Mouse (Mus musculus): ENCODE results near the gene Csmd2. TPM values are rescaled to one million over a fixed set of nuclear protein-coding genes. Genes with fewer than 3 reads are reported as not detected.

Csmd2 gene
- polyA plus RNA-seq, 1 experiment from 2014 or later, result 0.05 TPM

- no peaks in the 10 kb centered on the region for H3K4me1 ChIP-seq (replicated peaks; ENCODE audit: control insufficient read depth, insufficient read depth, low read length)
- H3K27ac ChIP-seq (ENCODE audit: low read depth, low read length), result no peak overlapping the region
- no peaks in the 10 kb centered on the region for H3K36me3 ChIP-seq (ENCODE audit: control insufficient read depth, insufficient read depth)
- H3K9me3 ChIP-seq (ENCODE audit: control insufficient read depth), result no peaks in the 10 kb centered on the region
- TF ChIP-seq CTCF (IDR thresholded peaks at IDR 0.05; ENCODE audit: low read depth), result no peak
- H3K4me2 ChIP-seq (replicated peaks; ENCODE audit: low read depth), result no peak overlapping the region
- no peak overlapping the region for H3K9ac ChIP-seq (ENCODE audit: low read depth, low read length)
- H3K4me3 ChIP-seq (ENCODE audit: low read depth, low read length), result no peak overlapping the region
- 87% methylated on average over 3 of the region's 3 CpGs for WGBS
- ATAC-seq, result no peak
- no peaks in the 10 kb centered on the region for H3K27me3 ChIP-seq (replicated peaks; ENCODE audit: control insufficient read depth, insufficient read depth, low read length)
Measured at GRCm38 (mm10) chr4:128084466-128084865, 96.8 kb downstream of the Csmd2 start.

GRCm38 (mm10) chr4:128085096-128085495 lies 97.4 kb downstream of the Csmd2 start:
- WGBS, result 82% methylated on average over 8 of the region's 8 CpGs
- no peak overlapping the region for H3K4me3 ChIP-seq (ENCODE audit: low read depth, low read length)
- H3K4me1 ChIP-seq (replicated peaks; ENCODE audit: control insufficient read depth, insufficient read depth, low read length), result no peaks in the 10 kb centered on the region
- H3K36me3 ChIP-seq (ENCODE audit: control insufficient read depth, insufficient read depth), result no peaks in the 10 kb centered on the region
- H3K9me3 ChIP-seq (ENCODE audit: control insufficient read depth), result no peaks in the 10 kb centered on the region
- no peaks in the 10 kb centered on the region for H3K27me3 ChIP-seq (replicated peaks; ENCODE audit: control insufficient read depth, insufficient read depth, low read length)
- no peak overlapping the region for H3K9ac ChIP-seq (ENCODE audit: low read depth, low read length)
- no peak overlapping the region for H3K27ac ChIP-seq (ENCODE audit: low read depth, low read length)
- H3K4me2 ChIP-seq (replicated peaks; ENCODE audit: low read depth), result no peak overlapping the region
- TF ChIP-seq CTCF (IDR thresholded peaks at IDR 0.05; ENCODE audit: low read depth), result no peak
- no peak for ATAC-seq

GRCm38 (mm10) chr4:128087147-128087606 lies 99.5 kb downstream of the Csmd2 start:
- no peaks in the 10 kb centered on the region for H3K27me3 ChIP-seq (replicated peaks; ENCODE audit: control insufficient read depth, insufficient read depth, low read length)
- H3K4me1 ChIP-seq (replicated peaks; ENCODE audit: control insufficient read depth, insufficient read depth, low read length), result no peaks in the 10 kb centered on the region
- H3K4me3 ChIP-seq (ENCODE audit: low read depth, low read length), result no peak overlapping the region
- TF ChIP-seq CTCF (IDR thresholded peaks at IDR 0.05; ENCODE audit: low read depth), result no peak
- H3K4me2 ChIP-seq (replicated peaks; ENCODE audit: low read depth), result no peak overlapping the region
- H3K9ac ChIP-seq (ENCODE audit: low read depth, low read length), result no peak overlapping the region
- 72% methylated on average over 5 of the region's 5 CpGs for whole genome bisulfite sequencing
- H3K9me3 ChIP-seq (ENCODE audit: control insufficient read depth), result no peaks in the 10 kb centered on the region
- ATAC-seq, result no peak
- no peaks in the 10 kb centered on the region for H3K36me3 ChIP-seq (ENCODE audit: control insufficient read depth, insufficient read depth)
- H3K27ac ChIP-seq (ENCODE audit: low read depth, low read length), result no peak overlapping the region

- no peak for ATAC-seq
- Histone ChIP-seq H3K27ac (ENCODE audit: low read depth, low read length) (no peak overlapping the region), H3K4me1 (replicated peaks; ENCODE audit: control insufficient read depth, insufficient read depth, low read length) (no peaks in the 10 kb centered on the region), H3K36me3 (ENCODE audit: control insufficient read depth, insufficient read depth) (no peaks in the 10 kb centered on the region), H3K9ac (ENCODE audit: low read depth, low read length) (no peak overlapping the region), H3K4me3 (ENCODE audit: low read depth, low read length) (no peak overlapping the region), H3K27me3 (replicated peaks; ENCODE audit: control insufficient read depth, insufficient read depth, low read length) (no peaks in the 10 kb centered on the region), H3K9me3 (ENCODE audit: control insufficient read depth) (no peaks in the 10 kb centered on the region), H3K4me2 (replicated peaks; ENCODE audit: low read depth) (no peak overlapping the region)
- 33% methylated on average over 3 of the region's 3 CpGs for WGBS
- no peak for TF ChIP-seq CTCF (IDR thresholded peaks at IDR 0.05; ENCODE audit: low read depth)
Measured at GRCm38 (mm10) chr4:128087704-128088103, 100.0 kb downstream of the Csmd2 start.

GRCm38 (mm10) chr4:128088264-128088663 lies 100.6 kb downstream of the Csmd2 start:
- H3K27me3 ChIP-seq (replicated peaks; ENCODE audit: control insufficient read depth, insufficient read depth, low read length), result no peaks in the 10 kb centered on the region
- no peak overlapping the region for H3K4me2 ChIP-seq (replicated peaks; ENCODE audit: low read depth)
- no peak overlapping the region for H3K4me3 ChIP-seq (ENCODE audit: low read depth, low read length)
- no peaks in the 10 kb centered on the region for H3K9me3 ChIP-seq (ENCODE audit: control insufficient read depth)
- 78% methylated on average over 3 of the region's 3 CpGs for WGBS
- no peak overlapping the region for H3K9ac ChIP-seq (ENCODE audit: low read depth, low read length)
- no peaks in the 10 kb centered on the region for H3K4me1 ChIP-seq (replicated peaks; ENCODE audit: control insufficient read depth, insufficient read depth, low read length)
- no peak overlapping the region for H3K27ac ChIP-seq (ENCODE audit: low read depth, low read length)
- no peak for ATAC-seq
- no peak for TF ChIP-seq CTCF (IDR thresholded peaks at IDR 0.05; ENCODE audit: low read depth)
- H3K36me3 ChIP-seq (ENCODE audit: control insufficient read depth, insufficient read depth), result no peaks in the 10 kb centered on the region

- no peak for TF ChIP-seq CTCF (IDR thresholded peaks at IDR 0.05; ENCODE audit: low read depth)
- Histone ChIP-seq H3K9ac (ENCODE audit: low read depth, low read length) (no peak overlapping the region), H3K9me3 (ENCODE audit: control insufficient read depth) (no peaks in the 10 kb centered on the region), H3K36me3 (ENCODE audit: control insufficient read depth, insufficient read depth) (no peaks in the 10 kb centered on the region), H3K4me3 (ENCODE audit: low read depth, low read length) (no peak overlapping the region), H3K4me2 (replicated peaks; ENCODE audit: low read depth) (no peak overlapping the region), H3K27ac (ENCODE audit: low read depth, low read length) (no peak overlapping the region), H3K27me3 (replicated peaks; ENCODE audit: control insufficient read depth, insufficient read depth, low read length) (no peaks in the 10 kb centered on the region), H3K4me1 (replicated peaks; ENCODE audit: control insufficient read depth, insufficient read depth, low read length) (no peaks in the 10 kb centered on the region)
- ATAC-seq, result no peak
- 74% methylated on average over 3 of the region's 3 CpGs for WGBS
Measured at GRCm38 (mm10) chr4:128091938-128092337, 104.3 kb downstream of the Csmd2 start.

GRCm38 (mm10) chr4:128099515-128099914 lies 111.9 kb downstream of the Csmd2 start:
- Histone ChIP-seq H3K4me2 (replicated peaks; ENCODE audit: low read depth) (no peak overlapping the region), H3K4me1 (replicated peaks; ENCODE audit: control insufficient read depth, insufficient read depth, low read length) (no peaks in the 10 kb centered on the region), H3K27me3 (replicated peaks; ENCODE audit: control insufficient read depth, insufficient read depth, low read length) (no peaks in the 10 kb centered on the region), H3K4me3 (ENCODE audit: low read depth, low read length) (no peak overlapping the region), H3K9me3 (ENCODE audit: control insufficient read depth) (no peaks in the 10 kb centered on the region), H3K9ac (ENCODE audit: low read depth, low read length) (no peak overlapping the region), H3K27ac (ENCODE audit: low read depth, low read length) (no peak overlapping the region), H3K36me3 (ENCODE audit: control insufficient read depth, insufficient read depth) (no peaks in the 10 kb centered on the region)
- ATAC-seq, result no peak
- no peak for TF ChIP-seq CTCF (IDR thresholded peaks at IDR 0.05; ENCODE audit: low read depth)
- WGBS, result 91% methylated on average over 5 of the region's 5 CpGs

Data from intestine, postnatal 0 days (tissue).